Mouse (Mus musculus): ENCODE results near the gene Kbtbd4. TPM values are rescaled to one million over a fixed set of nuclear protein-coding genes. Genes with fewer than 3 reads are reported as not detected.

Kbtbd4 gene
- total RNA-seq, 2 experiments from 2014 or later: 18.2 to 18.8 TPM

- DNase-seq: no peak
These were observed 55.5 kb downstream of the Kbtbd4 start for GRCm38 (mm10) chr2:90960012-90960411.

Other genes with a start within 250 kb of the Kbtbd4 start
- 10 to 100 TPM; 15.3 to 18.1 TPM for gene Nup160, start 227.5 kb upstream of the Kbtbd4 start, total RNA-seq (2021)
- gene Fnbp4, start 159.4 kb upstream of the Kbtbd4 start, total RNA-seq (2021): 10 to 100 TPM; 38.2 to 44.0 TPM
- 1 to 10 TPM; 1.6 to 2.0 TPM for gene Agbl2, start 122.0 kb upstream of the Kbtbd4 start, total RNA-seq (2021)
- 100 to 1,000 TPM; 189 to 191 TPM for gene Mtch2, start 57.6 kb upstream of the Kbtbd4 start, total RNA-seq (2021)
- gene C1qtnf4, start 18.9 kb upstream of the Kbtbd4 start, total RNA-seq (2021): 1 to 10 TPM; 7.4 to 7.8 TPM
- 100 to 1,000 TPM; 538 to 543 TPM for gene Ndufs3, start 87 bp downstream of the Kbtbd4 start, total RNA-seq (2021)
- gene Celf1, start 35.6 kb downstream of the Kbtbd4 start, total RNA-seq (2021): 100 to 1,000 TPM; 135 to 145 TPM
- gene Rapsn, start 130.9 kb downstream of the Kbtbd4 start, total RNA-seq (2021): 10 to 100 TPM; 19.3 to 23.3 TPM
- gene Psmc3, start 149.3 kb downstream of the Kbtbd4 start, total RNA-seq (2021): 100 to 1,000 TPM; 240 to 248 TPM
- gene Slc39a13, start 165.7 kb downstream of the Kbtbd4 start, total RNA-seq (2021): 10 to 100 TPM; 32.6 to 36.8 TPM
- gene Spi1, start 177.7 kb downstream of the Kbtbd4 start, total RNA-seq (2021): 1 to 10 TPM; 2.7 to 3.5 TPM
- 1,000 to 10,000 TPM; 1,781 to 1,857 TPM for gene Mybpc3, start 213.4 kb downstream of the Kbtbd4 start, total RNA-seq (2021)